Mouse (Mus musculus) liver, adult 2 months (tissue): ENCODE results near the gene Fanca. TPM values are rescaled to one million over a fixed set of nuclear protein-coding genes. Genes with fewer than 3 reads are reported as not detected.
"Not testable (repeated sequence)": the region's sequence is repeated elsewhere in the genome, so short reads cannot be mapped to it uniquely, and the experiment has no call there.

Source experiments
- DNase-seq: peaks from one replicate; pipeline ENCODE4 v3.0.0-alpha.2; 2011; ENCODE audit warnings: low read depth, low spot score; ENCODE audit errors: extremely low read depth
- H3K27ac ChIP-seq: fragments of 200-500 bp; replicated peaks from 2 replicates; pipeline ENCODE4 v1.5.1; 2012; ENCODE audit warnings: low read depth, mild to moderate bottlenecking, control low read depth, inconsistent platforms, low read length; ENCODE audit not compliant: insufficient read depth
- H3K27me3 ChIP-seq: fragments of 200-500 bp; 2 replicates; pipeline ENCODE4 v1.6.1; 2012; ENCODE audit warnings: mild to moderate bottlenecking, moderate library complexity, low read length, inconsistent platforms; ENCODE audit not compliant: control insufficient read depth, insufficient read depth
- H3K36me3 ChIP-seq: fragments of 200-500 bp; 2 replicates; pipeline ENCODE4 v1.6.1; 2012; ENCODE audit warnings: low read length, inconsistent platforms; ENCODE audit not compliant: control insufficient read depth, insufficient read depth
- H3K4me1 ChIP-seq: fragments of 200-500 bp; 2 replicates; pipeline ENCODE4 v1.6.1; 2011; ENCODE audit warnings: low read length; ENCODE audit not compliant: control insufficient read depth, insufficient read depth
- H3K4me3 ChIP-seq: fragments of 200-500 bp; 2 replicates; pipeline ENCODE4 v1.5.1; 2011; ENCODE audit warnings: low read depth, mild to moderate bottlenecking, control low read depth, low read length, moderate library complexity; ENCODE audit not compliant: insufficient read depth
- H3K79me2 ChIP-seq: fragments of 200-500 bp; 2 replicates; pipeline ENCODE4 v1.6.1; 2012; ENCODE audit warnings: inconsistent platforms, mild to moderate bottlenecking, low read length, moderate library complexity; ENCODE audit not compliant: control insufficient read depth, insufficient read depth
- H3K9ac ChIP-seq: fragments of 200-500 bp; 2 replicates; pipeline ENCODE4 v1.6.1; 2012; ENCODE audit warnings: low read depth, mild to moderate bottlenecking, control low read depth, inconsistent platforms, low read length
- CTCF ChIP-seq: fragments of 200-500 bp; IDR thresholded peaks from 2 replicates; pipeline ENCODE4 v1.5.1; 2011; ENCODE audit warnings: low read depth, low read length, control low read depth
- POLR2A ChIP-seq: fragments of 200-500 bp; IDR thresholded peaks from 2 replicates; pipeline ENCODE4 v1.6.1; 2011; ENCODE audit warnings: low read length, control low read depth; ENCODE audit not compliant: insufficient read depth; ENCODE audit errors: extremely low read depth
- WGBS: fragments of 180-500 bp; shearing (Covaris S2); methylation state at CpG from one replicate; pipeline ENCODE4 v1.1.7; 2018; 5-methylcytosine and 5-hydroxymethylcytosine counted together
- polyA plus RNA-seq: library from polyadenylated mRNA; depleted of rRNA; stranded (reverse); fragments of >200 nt; gene quantifications from 2 replicates; pipeline ENCODE4 v1.2.3, GENCODE M21; 2012
- total RNA-seq: library from RNA; depleted of rRNA; stranded (reverse); fragments of >200 nt; gene quantifications from 2 replicates; pipeline ENCODE4 v1.2.3, GENCODE M21; 2014

Fanca gene
- total and polyA plus RNA-seq, 2 experiments: 1.1 to 1.8 TPM

DNA sequence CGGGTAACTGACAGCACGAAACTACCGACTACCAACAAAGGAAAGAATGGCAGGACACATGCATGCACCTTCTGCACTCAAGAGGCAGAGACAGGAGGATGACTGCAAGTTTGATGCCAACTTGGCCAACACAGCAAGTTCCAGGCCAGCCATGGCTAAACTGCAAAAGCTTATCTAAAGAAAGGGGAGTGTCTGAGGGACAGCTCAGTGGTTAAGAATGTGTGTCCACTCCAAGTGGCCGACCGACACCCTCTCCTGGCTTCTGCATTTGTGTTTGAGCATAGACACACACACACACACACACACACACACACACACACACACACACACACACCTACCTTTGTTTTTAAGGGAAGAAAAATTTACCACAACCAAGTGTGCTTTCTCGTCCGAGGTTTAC is 39.9 kb downstream of the Fanca start:
- Histone ChIP-seq H3K36me3 (no peaks in the 10 kb centered on the region), H3K4me1 (no peaks in the 10 kb centered on the region), H3K27me3 (no peaks in the 10 kb centered on the region), H3K9ac (no peak overlapping the region), H3K79me2 (no peaks in the 10 kb centered on the region), H3K4me3 (no peak overlapping the region), H3K27ac (no peak overlapping the region)
- DNase-seq: no peak
- TF ChIP-seq POLR2A (no peak), CTCF (no peak)
- WGBS: 90% methylated on average over 7 of the region's 7 CpGs

DNA sequence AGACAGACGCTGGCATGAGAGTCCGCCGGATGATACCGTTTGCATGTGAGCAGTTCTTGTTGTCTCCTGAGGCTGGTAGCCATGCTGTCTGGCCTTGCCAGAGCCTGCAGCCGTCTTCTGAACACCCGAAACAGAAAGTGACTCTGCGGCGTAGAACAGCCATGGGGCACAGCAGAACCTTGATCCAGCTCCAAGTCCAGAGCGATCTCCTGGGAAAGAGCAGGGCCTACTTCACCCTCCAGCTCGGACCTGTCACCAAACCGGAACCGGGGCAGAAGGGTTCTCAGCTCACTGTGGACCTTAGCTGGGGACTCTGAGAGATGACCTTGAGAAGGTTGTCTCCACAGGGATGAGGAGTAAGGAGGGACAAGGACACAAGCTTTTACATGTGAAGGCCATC is 43.3 kb downstream of the Fanca start:
- Histone ChIP-seq H3K27me3 (no peaks in the 10 kb centered on the region), H3K79me2 (no peaks in the 10 kb centered on the region), H3K36me3 (no peaks in the 10 kb centered on the region), H3K27ac (no peak overlapping the region), H3K4me3 (no peak overlapping the region), H3K9ac (no peak overlapping the region), H3K4me1 (no peaks in the 10 kb centered on the region)
- no peak for DNase-seq
- TF ChIP-seq POLR2A (no peak), CTCF (no peak)
- 95% methylated on average over 12 of the region's 12 CpGs for WGBS

DNA sequence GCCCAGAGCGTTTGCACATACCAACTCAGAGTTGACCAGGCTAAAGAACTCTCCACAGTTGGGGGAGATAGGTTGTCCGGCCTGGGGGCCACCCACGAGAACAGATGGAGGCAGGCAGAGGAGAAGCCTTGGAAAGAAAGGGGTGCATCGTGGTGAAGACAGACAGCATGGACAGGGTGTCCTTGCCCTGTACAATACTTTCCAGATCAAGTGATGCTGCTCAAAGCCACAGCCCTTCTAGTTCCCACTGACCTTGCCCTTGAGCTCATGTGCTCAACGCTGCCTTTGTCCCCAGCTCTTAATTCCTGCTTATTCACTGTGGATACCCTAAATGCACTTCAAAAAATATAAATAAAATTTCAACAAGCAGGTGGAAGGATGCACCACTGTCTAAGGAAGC is 43.9 kb downstream of the Fanca start:
- Histone ChIP-seq H3K27ac (no peak overlapping the region), H3K27me3 (no peaks in the 10 kb centered on the region), H3K79me2 (no peaks in the 10 kb centered on the region), H3K36me3 (no peaks in the 10 kb centered on the region), H3K9ac (no peak overlapping the region), H3K4me3 (no peak overlapping the region), H3K4me1 (no peaks in the 10 kb centered on the region)
- TF ChIP-seq POLR2A (no peak), CTCF (no peak)
- no peak for DNase-seq
- WGBS: 88% methylated on average over 5 of the region's 5 CpGs

DNA sequence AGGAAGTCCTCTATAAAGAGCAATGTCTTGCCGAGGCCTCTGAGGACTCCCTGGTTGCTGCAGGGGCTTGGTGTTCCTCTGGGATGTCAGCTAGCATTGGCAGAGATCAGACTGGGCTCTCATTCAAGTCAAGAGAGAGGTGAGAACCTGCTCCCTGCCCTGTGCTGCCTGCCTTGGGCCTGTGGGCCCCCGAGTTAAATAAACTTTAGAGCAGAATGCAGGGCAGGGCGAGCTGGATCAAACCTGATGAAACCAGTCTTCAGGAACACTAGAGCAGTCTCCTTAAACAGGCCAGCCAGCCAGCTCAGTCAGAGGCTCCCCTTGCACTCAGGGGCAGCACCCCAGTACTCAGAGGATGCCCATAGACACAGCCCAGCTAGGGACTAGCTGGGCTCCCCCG is 46.5 kb downstream of the Fanca start:
- Histone ChIP-seq H3K9ac (no peak overlapping the region), H3K4me1 (no peaks in the 10 kb centered on the region), H3K27ac (no peak overlapping the region), H3K36me3 (peaks cover 5% of the 10 kb centered on the region; the same call in 1 of the 2 replicates), H3K27me3 (no peaks in the 10 kb centered on the region), H3K79me2 (no peaks in the 10 kb centered on the region), H3K4me3 (no peak overlapping the region)
- WGBS: 84% methylated on average over 4 of the region's 4 CpGs
- no peak for DNase-seq
- TF ChIP-seq CTCF: no peak
- no peak for TF ChIP-seq POLR2A

DNA sequence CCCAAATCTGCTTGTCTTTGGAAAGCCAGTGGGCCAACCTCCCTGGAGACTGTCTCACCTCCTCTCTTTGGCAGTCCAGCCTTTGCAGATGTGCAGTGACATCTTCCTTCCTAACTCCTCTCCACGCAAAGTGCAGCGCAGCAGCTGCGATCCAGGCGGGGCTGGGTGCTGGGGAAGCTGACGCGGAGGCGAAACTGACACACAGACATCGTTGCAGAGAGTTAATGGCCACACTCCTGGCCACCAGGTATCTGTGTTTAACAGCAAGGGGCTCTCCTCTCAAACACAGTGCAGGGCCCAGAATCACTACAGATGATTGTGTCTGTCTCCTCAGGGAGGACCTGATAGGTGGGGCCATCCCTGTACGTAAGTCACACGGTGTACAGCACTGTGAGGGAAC is 47.2 kb downstream of the Fanca start:
- no peak for TF ChIP-seq CTCF
- TF ChIP-seq POLR2A: no peak
- 87% methylated on average over 10 of the region's 10 CpGs for WGBS
- Histone ChIP-seq H3K36me3 (peaks cover 11% of the 10 kb centered on the region), H3K4me1 (no peaks in the 10 kb centered on the region), H3K4me3 (no peak overlapping the region), H3K27me3 (no peaks in the 10 kb centered on the region), H3K79me2 (no peaks in the 10 kb centered on the region), H3K27ac (no peak overlapping the region), H3K9ac (no peak overlapping the region)
- no peak for DNase-seq

DNA sequence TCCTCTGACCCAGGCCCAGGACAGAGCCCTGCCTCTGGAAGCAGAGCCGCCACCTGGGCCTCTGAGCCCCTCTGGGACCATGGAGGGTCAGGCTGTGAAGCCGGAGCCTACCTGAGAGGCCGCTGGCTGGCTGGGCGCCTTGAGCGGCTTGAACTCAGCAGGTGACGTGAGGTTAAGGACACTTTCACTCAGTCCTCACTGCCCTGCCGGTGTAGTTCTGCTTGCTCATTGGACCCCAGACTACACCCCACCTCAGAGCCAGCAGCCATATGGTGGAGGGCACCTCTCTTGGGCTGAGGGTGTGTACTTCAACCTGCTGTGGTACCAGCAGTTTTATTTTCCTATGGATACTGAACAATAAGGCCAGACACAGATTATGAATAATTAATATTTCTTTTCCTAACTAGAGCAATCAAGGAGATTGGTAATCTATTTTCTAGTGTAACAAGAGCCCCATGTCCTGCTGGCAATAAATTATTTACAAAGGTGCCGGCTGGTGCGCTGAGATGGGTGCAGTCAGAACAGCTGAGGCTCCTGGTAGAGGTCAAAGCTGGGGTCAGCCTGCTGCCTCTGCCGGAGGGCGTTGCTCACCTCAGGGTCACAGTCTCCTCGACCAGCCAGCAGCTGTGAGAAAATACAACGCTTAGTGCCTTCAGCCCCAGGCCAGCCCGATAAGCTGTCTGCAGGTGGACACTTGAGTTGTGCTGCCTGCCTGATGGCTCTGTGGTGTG is 50.3 kb downstream of the Fanca start:
- no peaks in the 10 kb centered on the region for H3K79me2 ChIP-seq
- H3K9ac ChIP-seq: no peak overlapping the region
- peaks cover 35% of the 10 kb centered on the region for H3K36me3 ChIP-seq
- WGBS: 63% methylated on average over 14 of the region's 14 CpGs
- no peak overlapping the region for H3K4me3 ChIP-seq
- no peak overlapping the region for H3K27ac ChIP-seq
- TF ChIP-seq POLR2A (no peak), CTCF (no peak)
- H3K27me3 ChIP-seq: no peaks in the 10 kb centered on the region
- DNase-seq: no peak
- H3K4me1 ChIP-seq: no peaks in the 10 kb centered on the region

DNA sequence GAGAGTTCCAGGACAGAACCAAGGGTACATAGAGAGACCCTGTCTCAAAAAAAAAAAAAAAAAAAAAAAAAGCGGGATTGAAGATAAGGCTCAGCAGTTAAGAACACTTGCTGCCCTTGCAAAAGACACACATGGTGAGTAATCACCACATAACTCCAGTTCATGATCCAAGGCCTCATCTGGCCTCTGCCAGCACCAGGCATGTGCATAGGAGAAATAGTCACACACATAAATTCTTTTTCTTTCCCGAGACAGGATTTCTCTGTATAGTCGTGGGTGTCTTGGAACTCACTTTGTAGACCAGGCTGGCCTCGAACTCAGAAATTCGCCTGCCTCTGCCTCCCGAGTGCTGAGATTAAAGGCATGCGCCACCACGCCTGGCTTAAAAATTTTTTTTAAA is 60.8 kb downstream of the Fanca start:
- not testable (repeated sequence) for H3K4me1 ChIP-seq, H3K4me3 ChIP-seq, H3K27me3 ChIP-seq, H3K27ac ChIP-seq, H3K9ac ChIP-seq, DNase-seq
- Histone ChIP-seq H3K36me3 (peaks cover 32% of the 10 kb centered on the region), H3K79me2 (peaks cover 22% of the 10 kb centered on the region; the same call in 1 of the 2 replicates)
- 95% methylated on average over 8 of the region's 8 CpGs for WGBS
